Mouse (Mus musculus) heart, postnatal 25 days (tissue): ENCODE measurements around the gene Krtap5-1. TPM values are rescaled to one million over a fixed set of nuclear protein-coding genes. Genes with fewer than 3 reads are reported as not detected.
"Not testable (repeated sequence)": the region's sequence is repeated elsewhere in the genome, so short reads cannot be mapped to it uniquely, and the experiment has no call there.

Experiments used
- DNase-seq: peaks from one replicate; pipeline ENCODE4 v3.0.0; 2022; ENCODE audit warnings: low spot score
- intact Hi-C: fragments of 180-260 bp; cut with DNase I; formaldehyde crosslinking; loops from one replicate; pipeline ENCODE4 v1.15.1; 2025
- total RNA-seq, 2 experiments: library from RNA; stranded (reverse); gene quantifications; 2 replicates each; pipeline ENCODE4 v1.2.3; 2021

Gene Krtap5-1
- total RNA-seq, 2 experiments from 2014 or later, result not detected

GRCm38 (mm10) chr7:142314600-142315285 is 17.8 kb upstream of the Krtap5-1 start:
- no peak for DNase-seq
- intact Hi-C loops, result loop anchor here (5.0 kb wide), 2 partner anchors 123 to 183 kb away; partner anchors contain the start of gene Tnnt3

DNA sequence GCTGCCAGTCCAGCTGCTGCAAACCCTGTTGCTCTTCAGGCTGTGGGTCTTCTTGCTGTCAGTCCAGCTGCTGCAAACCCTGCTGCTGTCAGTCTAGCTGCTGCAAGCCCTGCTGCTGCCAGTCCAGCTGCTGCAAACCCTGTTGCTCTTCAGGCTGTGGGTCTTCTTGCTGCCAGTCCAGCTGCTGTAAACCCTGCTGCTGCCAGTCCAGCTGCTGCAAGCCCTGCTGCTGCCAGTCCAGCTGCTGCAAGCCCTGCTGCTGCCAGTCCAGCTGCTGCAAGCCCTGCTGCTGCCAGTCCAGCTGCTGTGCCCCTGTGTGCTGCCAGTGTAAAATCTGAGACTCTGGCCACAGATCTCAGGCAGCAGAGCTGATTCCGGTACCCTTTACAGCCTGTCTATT is 7.0 kb upstream of the Krtap5-1 start:
- intact Hi-C loops, DNase-seq: not testable (repeated sequence)

DNA sequence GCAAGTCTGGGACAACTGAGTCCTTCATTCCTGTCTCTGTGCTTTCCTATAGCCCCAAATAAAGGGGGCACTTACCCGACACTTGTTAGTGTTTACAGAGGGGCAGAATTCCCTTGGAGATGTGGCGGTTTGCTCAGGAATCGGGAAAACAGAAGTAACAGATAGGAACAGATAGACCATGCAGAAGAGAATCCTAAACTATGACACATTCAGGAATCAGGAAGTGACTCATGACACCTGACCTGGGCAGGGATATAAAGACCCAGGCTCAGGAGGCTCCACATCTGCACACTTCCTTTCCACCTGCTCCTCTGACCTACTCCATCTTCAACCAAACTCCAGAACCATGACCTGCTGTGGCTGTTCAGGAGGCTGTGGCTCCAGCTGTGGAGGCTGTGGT is 6.3 kb upstream of the Krtap5-1 start, which contains the start of gene Krtap5-4:
TSS of gene Krtap5-4 (plus strand) at position 301 of the 400 bp plus-strand sequence.
- no peak for DNase-seq
- intact Hi-C loops, result no loop called here

GRCm38 (mm10) chr7:142296108-142296507 is 810 bp downstream of the Krtap5-1 start:
- intact Hi-C loops, DNase-seq: not testable (repeated sequence)

DNA sequence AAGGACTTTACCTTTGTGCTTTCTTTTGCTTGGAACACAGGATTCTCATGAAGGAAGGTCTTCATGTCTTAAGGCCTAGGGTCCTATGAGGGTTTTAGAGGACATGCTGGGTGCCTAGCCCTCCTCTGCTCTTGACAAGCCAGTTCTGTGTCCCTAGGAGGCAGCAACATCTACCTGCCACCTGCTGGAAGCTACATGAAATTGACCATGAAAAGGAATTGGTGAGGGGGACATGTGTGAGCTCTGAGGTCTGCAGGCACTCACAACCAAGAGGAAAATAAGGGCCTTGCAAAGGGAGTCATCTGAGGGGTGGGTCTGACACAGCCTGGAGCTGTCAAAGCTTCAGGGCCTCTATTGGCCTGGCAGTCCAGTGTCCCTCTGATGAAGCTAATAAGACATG is 1.5 kb downstream of the Krtap5-1 start:
- intact Hi-C loops, result no loop called here
- no peak for DNase-seq

GRCm38 (mm10) chr7:142293851-142294250 is 3.1 kb downstream of the Krtap5-1 start:
- DNase-seq, result not testable (repeated sequence)
- intact Hi-C loops, result loop anchor here (1.0 kb wide), 1 partner anchor 16 kb away; no protein-coding TSS in a partner anchor

GRCm38 (mm10) chr7:142285910-142286612 is 10.9 kb downstream of the Krtap5-1 start:
- not testable (repeated sequence) for DNase-seq
- intact Hi-C loops, result loop anchor here (10.0 kb wide), 1 partner anchor 141 kb away; the partner anchor contains the start of gene Gm45337

DNA sequence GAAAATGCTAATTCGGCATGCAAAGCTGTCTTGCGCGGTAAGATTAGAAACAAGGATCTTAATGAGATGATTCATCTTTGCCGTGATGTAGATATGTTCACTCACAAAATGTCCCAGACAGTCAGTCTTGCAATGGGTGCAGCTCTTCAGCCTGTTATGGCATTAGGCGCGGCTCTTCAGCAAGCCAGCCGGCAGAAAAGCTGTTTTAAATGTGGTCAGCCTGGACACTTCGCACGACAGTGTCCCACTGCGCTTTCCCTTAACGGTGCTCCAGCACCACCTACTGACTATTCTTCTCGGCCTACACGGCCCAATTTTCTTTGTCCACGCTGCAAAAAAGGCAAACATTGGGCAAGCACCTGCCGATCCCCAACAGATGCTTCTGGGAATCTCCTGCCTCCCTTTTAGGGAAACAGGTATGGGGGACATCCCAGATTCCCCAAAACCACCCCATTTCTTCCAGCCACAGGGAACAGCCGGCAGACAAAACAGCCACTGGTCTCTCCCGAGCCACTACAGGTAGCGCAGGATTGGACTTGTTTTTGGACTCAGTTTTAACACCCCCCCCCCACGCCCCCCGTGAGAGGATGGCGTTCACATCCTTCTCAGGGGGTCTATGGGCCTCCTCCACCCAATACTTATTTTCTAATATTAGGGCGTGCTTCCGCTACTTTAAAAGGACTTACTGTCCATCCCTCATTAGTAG is 11.6 kb downstream of the Krtap5-1 start:
- intact Hi-C loops, result loop anchor here (10.0 kb wide), 1 partner anchor 140 kb away; the partner anchor contains the start of gene Gm45337
- no peak for DNase-seq

GRCm38 (mm10) chr7:142284615-142285080 is 12.3 kb downstream of the Krtap5-1 start:
- intact Hi-C loops, result loop anchor here (10.0 kb wide), 1 partner anchor 140 kb away; the partner anchor contains the start of gene Gm45337
- DNase-seq, result peak; percentile 66

DNA sequence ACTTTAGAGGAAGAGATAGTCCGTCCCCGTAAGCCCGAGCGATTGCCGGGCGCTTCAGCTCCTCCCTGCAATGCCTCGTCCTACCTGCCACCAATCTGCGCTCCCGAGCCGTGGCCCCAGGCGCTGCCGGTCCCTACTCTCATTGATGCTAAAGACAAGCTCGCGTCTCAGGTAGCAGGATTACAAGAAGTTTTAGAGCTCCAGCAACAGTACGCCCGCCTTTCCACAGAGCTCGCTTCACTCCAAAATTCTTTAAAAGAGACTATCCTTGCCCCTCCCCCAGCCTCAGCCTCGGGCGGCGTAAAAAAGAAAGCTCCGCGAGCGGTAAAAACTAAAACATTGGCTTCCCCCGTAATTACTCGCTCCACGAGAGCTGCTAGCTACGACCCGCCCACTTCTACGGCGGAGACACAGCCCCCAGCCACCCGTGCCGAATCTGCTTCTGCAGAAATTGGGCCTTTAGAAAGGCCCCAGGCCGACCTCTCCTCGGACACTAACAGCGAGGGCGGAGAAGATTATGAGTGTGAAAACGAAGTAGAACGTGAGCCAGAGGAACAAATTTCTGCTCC is 12.8 kb downstream of the Krtap5-1 start:
- intact Hi-C loops, result loop anchor here (10.0 kb wide), 1 partner anchor 139 kb away; the partner anchor contains the start of gene Gm45337
- DNase-seq, result peak; percentile 35

DNA sequence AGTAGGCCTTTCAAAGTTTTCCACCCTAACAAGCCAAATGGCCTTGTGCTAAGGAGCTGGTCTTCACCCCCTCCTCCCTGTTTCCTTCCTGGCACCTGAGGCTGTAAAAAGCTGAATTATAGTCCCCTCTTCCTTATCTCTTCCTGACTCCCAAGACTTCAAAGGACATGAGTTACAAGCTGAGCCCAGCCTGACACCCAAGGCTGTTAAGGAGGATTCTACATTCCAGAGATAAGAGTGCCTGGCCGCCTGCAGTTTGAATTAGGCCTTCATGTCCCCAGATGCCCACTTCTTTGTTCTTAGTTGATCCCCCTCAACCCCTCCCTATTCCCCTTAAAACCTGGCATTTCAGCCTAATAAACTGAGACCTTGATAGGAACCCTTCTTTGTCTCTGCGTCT is 14.1 kb downstream of the Krtap5-1 start:
- intact Hi-C loops, result loop anchor here (10.0 kb wide), 1 partner anchor 138 kb away; the partner anchor contains the start of gene Gm45337

DNA sequence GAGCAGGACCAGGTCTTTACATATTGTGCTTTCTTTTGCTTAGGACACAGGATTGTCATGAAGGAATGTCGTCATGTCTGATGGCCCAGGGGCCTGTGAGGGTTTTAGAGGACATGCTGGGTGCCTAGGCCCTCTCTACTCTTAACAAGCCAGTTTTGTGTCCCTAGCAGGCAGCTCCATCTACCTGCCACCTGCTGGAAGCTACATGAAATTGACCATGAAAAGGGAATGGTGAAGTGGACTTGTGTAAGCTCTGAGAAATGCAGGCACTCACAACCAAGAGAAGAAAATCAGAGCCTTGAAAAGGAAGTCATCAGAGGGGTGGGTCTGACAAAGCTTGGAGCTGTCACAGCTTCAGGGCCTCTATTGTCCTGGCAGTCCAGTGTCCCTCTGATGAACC is 17.6 kb downstream of the Krtap5-1 start:
- DNase-seq, intact Hi-C loops: not testable (repeated sequence)

More for the DNA sequence above, 14.1 kb downstream of the Krtap5-1 start:
- not testable (repeated sequence) for DNase-seq

DNA sequence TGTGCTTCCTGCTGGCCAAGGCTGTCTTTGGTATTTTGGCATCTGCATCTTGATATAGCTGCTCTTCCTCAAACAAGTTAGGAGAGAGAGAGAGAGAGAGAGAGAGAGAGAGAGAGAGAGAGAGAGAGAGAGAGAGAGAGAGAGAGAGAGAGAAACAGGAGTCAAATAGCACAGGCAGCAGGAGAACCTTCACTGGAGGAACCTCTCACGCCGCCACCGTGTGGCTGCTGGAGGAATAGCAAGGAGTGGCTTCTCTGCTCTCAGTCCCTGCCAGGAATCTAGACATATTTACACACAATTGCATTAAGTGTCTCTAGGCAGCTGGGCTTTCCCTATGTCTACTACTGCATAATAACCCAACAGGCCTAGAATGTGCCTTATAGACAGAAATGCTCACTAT is 18.7 kb downstream of the Krtap5-1 start:
- not testable (repeated sequence) for DNase-seq
- intact Hi-C loops, result loop anchor here (1.0 kb wide), 1 partner anchor 15 kb away; no protein-coding TSS in a partner anchor

GRCm38 (mm10) chr7:142274263-142274662 is 22.7 kb downstream of the Krtap5-1 start, which contains the start of gene Gm4559:
TSS of gene Gm4559 (minus strand) at chr7:142274363.
- DNase-seq, intact Hi-C loops: not testable (repeated sequence)

DNA sequence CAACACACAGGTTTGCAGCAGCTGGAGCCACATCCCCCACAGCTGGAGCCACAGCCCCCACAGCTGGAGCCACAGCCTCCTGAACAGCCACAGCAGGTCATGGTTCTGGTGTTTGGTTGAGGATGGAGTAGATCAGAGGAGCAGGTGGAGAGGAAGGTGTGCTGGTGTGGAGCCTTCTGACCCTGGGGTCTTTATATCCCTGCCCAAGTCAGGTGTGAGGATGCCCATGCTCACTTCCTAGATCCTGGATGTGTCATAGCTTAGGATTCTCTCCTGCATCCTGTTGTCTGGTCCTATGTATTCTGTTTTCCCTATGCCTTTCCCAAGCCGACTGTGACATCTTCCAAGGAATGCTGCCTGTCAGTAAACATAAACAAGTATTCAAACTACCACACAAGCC is 38.7 kb downstream of the Krtap5-1 start, which contains the start of gene Gm2431:
TSS of gene Gm2431 (minus strand) at position 101 of the 400 bp plus-strand sequence.
- DNase-seq, intact Hi-C loops: not testable (repeated sequence)

DNA sequence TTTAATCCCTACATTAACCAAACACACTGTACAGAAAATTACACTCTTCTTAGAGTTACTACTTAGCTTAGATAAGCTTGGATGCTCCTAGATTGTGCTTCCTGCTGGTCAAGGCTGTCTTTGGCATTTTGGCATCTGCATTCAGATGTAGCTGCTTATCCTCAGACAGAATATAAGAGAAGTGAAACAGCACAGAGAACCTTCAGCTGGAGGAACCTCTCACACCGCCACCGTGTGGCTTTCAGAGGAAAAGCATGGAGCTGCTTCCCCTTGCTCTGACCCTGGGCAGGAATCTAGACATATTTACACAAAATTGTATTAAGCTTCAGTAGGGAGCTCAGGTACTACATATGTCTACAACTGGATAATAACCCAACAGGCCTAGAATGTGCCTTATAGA is 41.4 kb downstream of the Krtap5-1 start:
- intact Hi-C loops, result no loop called here
- no peak for DNase-seq

- intact Hi-C loops, result loop anchor here (1.0 to 5.0 kb wide), 2 partner anchors 105 to 178 kb away; no protein-coding TSS in a partner anchor
- DNase-seq, result no peak
Observed at GRCm38 (mm10) chr7:142249824-142250223, 47.1 kb downstream of the Krtap5-1 start.
